Mouse (Mus musculus): ENCODE results near the gene 1700013F07Rik.
"Not testable (repeated sequence)": the region's sequence is repeated elsewhere in the genome, so short reads cannot be mapped to it uniquely, and the experiment has no call there.

Gene 1700013F07Rik

GRCm38 (mm10) chr3:108554111-108554561, 20.2 kb downstream of the 1700013F07Rik start:
- DNase-seq, result no peak

DNA sequence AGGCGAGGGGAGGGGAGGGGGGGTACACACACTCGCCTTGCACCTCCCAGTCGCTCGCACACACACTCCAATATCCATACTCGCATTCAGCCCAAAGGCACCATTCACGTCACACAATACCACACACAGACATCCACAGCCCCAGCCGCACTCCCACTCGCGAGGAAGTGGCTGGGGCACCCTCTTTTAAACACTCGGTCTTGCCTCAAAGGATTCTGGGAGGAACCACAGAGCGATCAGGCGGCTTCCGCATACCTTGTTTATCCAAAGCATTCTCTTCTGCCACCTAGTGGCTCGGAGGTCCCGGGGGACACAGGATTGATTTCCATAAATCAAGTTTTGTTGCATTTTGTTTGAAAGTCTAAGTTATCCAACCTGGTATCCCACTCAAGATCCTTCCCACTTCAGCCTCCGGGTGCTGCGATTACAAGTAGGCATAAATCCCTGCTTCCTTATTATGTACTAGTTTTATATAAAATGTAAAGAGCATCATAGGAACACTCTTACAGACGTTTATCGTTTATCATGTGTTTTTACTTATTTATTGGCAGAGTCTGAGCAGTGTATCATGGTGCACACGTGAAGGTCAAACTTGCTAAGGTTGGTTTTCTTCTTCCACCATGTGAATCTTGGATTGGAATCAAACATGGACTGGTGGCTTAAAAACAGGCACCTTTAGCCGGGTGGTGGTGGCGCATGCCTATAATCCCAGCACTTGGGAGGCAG, 20.8 kb downstream of the 1700013F07Rik start:
- peak; percentile 93 for DNase-seq

- DNase-seq, result no peak
Observed at GRCm38 (mm10) chr3:108557888-108558287, 23.9 kb downstream of the 1700013F07Rik start.

- DNase-seq, result peak; percentile 95
Observed at GRCm38 (mm10) chr3:108562133-108562730, 28.3 kb downstream of the 1700013F07Rik start, which contains the start of gene Tmem167b. Gene Tmem167b, minus strand, starts transcription at chr3:108562466.

- DNase-seq, result peak; percentile 50
Observed at GRCm38 (mm10) chr3:108562777-108563271, 28.9 kb downstream of the 1700013F07Rik start.

DNA sequence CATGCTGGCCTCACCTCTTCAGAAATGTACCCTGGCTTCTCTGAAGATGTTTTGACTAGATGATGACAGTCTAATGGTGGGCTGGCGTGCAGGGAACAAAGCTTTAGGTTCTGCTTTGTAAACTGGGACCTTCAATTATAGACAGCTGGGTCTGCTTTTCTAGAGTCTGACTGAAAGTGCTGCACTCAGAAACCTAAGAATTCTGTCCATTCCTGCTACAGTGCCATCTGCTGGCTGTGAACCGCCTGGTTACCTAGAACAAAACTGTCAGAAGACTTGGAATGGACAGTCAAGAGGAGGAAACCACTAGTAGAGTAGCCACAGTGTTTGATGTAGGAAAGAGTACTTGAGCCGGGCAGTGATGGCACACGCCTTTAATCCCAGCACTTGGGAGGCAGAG, 29.4 kb downstream of the 1700013F07Rik start:
- peak; percentile 82 for DNase-seq

GRCm38 (mm10) chr3:108567990-108568877, 34.3 kb downstream of the 1700013F07Rik start:
- DNase-seq, result no peak

DNA sequence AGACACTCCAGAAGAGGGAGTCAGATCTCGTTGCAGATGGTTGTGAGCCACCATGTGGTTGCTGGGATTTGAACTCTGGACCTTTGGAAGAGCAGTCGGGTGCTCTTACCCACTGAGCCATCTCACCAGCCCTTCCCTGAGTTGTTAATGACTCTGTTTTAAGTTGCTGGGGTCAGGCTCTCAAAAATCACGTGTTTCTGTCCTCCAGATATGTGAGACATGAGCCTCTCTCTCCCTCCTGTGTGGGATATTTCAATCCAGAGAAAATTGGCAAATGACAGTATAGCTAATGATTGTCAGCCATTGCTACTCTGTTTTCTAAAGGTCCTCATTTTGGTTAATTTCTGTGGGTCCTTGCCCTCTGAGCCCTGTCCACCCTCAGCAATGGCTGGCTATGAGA, 35.7 kb downstream of the 1700013F07Rik start:
- not testable (repeated sequence) for DNase-seq

DNA sequence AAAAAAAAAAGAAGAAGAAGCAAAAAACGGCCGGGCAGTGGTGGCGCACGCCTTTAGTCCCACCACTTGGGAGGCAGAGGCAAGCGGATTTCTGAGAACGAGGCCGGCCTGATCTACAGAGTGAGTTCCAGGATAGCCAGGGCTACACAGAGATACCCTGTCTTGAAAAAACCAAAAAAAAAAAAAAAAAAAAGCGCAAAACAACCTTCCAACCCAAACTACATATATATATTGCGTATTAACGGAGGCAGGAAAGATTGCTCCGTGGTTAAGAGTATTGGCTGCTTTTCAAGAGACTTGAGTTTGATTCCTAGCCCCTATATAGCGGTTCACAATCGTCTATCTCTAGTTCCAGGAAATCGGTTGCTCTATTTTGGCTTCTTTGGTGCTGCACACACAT, 36.9 kb downstream of the 1700013F07Rik start:
- no peak for DNase-seq

GRCm38 (mm10) chr3:108571443-108572294, 37.7 kb downstream of the 1700013F07Rik start, which contains the start of gene Taf13:
Gene Taf13, plus strand, starts transcription at chr3:108571698.
- peak; percentile 98 for DNase-seq

GRCm38 (mm10) chr3:108572309-108573010, 38.5 kb downstream of the 1700013F07Rik start:
- DNase-seq, result peak; percentile 6

GRCm38 (mm10) chr3:108574018-108574417, 40.1 kb downstream of the 1700013F07Rik start:
- no peak for DNase-seq

- no peak for DNase-seq
Observed at GRCm38 (mm10) chr3:108584580-108584979, 50.6 kb downstream of the 1700013F07Rik start.

GRCm38 (mm10) chr3:108588446-108588845, 54.5 kb downstream of the 1700013F07Rik start:
- no peak for DNase-seq

- peak; percentile 98 for DNase-seq
Observed at GRCm38 (mm10) chr3:108590786-108591529, 57.0 kb downstream of the 1700013F07Rik start, which contains the start of gene Wdr47. Gene Wdr47, plus strand, starts transcription at chr3:108591279.

GRCm38 (mm10) chr3:108591530-108592522, 57.9 kb downstream of the 1700013F07Rik start:
- no peak for DNase-seq

Measured in thymus, postnatal 25 days (tissue).